Mouse (Mus musculus) pancreas, adult 10 weeks (tissue): ENCODE measurements around the gene 9030025P20Rik. TPM values are rescaled to one million over a fixed set of nuclear protein-coding genes. Genes with fewer than 3 reads are reported as not detected.

Experiments used
- polyA plus RNA-seq: library from polyadenylated mRNA; stranded (reverse); fragments of 350-450 nt; fragmentation: Illumina TruSeq; extraction: RNeasy Lipid Tissue Mini Kit (QIAGEN cat#74804); gene quantifications from one replicate; pipeline ENCODE4 v1.2.3, GENCODE M21; 2015; ENCODE audit warnings: low read depth, low replicate concordance; ENCODE audit not compliant: insufficient read depth

9030025P20Rik gene
- polyA plus RNA-seq: 3.9 TPM

GRCm38 (mm10) chr17:14978362-14979038 lies at the start of gene 9030025P20Rik, which contains the start of gene Gm3417:
TSS of gene 9030025P20Rik (plus strand) at chr17:14978468.
TSS of gene Gm3417 (minus strand) at chr17:14978790.

DNA sequence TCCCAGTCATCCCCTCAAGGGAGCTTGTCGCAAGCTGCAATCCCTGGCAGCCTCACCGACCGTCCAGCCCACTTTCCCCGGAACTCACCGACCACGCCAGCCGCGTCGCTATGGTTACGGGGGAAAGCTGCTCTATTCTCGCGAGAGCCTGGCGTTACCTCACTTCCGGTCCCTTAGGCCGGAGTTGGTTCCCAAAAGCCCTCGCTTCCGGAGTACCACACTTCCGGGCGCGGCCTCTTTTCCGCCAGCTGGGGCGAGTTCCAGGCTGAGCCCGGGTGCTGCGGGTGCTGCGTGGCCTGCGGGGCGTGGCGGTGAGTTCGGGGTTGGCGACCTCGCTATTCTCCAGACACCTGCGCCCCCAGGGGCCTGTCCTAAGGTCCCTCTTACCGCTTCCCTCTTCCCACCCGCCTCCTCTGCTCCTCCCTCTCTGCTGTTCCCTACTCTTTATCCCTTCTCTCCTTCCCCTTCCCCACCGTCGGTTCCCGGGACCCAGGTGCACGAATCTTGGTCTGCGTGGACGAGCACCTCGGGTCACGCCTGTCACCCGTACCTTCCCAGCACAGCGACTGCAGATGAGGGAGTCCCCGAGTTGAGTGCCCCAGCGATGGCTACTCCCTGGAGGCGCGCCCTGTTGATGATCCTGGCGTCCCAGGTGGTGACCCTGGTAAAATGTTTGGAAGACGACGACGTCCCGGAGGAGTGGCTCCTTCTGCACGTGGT lies 35.1 kb upstream of the 9030025P20Rik start, which contains the start of the genes Wdr27 and 1600012H06Rik:
Wdr27 (minus strand) TSS at position 150 of the 720 bp plus-strand sequence.
1600012H06Rik (plus strand) TSS at position 176 of the 720 bp plus-strand sequence.

DNA sequence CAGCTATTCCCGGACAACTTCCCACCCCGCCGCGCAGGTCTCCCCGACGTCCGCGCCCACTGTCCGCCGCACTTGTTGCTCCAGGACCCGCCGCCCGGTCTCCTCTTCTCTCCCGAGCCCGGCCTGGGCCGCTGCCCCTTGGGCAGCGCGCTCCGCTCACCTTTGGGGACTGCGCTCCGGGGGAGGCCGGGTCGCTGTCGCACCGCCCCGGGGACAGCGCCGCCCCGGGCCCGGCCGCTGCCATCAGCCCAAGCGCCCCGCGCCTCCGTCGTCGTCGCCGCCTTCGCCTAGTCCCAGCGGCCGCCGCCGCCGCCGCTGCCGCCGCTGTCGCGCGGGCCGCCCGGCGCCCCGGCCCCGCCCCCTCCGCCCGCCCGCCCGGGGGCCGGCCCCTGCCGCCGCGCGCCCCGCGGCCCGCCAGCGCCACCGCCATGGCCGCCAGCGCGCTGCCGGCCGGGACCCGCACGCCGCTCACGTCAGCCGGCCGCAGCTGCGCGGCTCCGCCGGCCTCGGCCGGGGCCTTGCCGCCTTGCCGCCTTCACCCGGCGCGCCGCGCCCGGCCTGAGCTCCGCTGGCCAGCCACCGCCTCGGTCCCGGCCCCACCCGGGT lies 17.2 kb upstream of the 9030025P20Rik start, which contains the start of gene Phf10:
Phf10 (minus strand) TSS at position 323 of the 606 bp plus-strand sequence.

GRCm38 (mm10) chr17:15009706-15010413 lies 31.6 kb downstream of the 9030025P20Rik start, which contains the start of gene Gm3435:
TSS of gene Gm3435 (plus strand) at chr17:15010176.

Other genes starting within 250 kb of the 9030025P20Rik start
- not detected for gene Wdr27, start 35.3 kb upstream of the 9030025P20Rik start, polyA plus RNA-seq
- gene 1600012H06Rik, start 35.3 kb upstream of the 9030025P20Rik start, polyA plus RNA-seq: 7.4 TPM
- gene Phf10, start 17.2 kb upstream of the 9030025P20Rik start, polyA plus RNA-seq: 34.1 TPM
- gene Gm3417, start 322 bp downstream of the 9030025P20Rik start, polyA plus RNA-seq: not detected
- 4.2 TPM for gene Gm3435, start 31.7 kb downstream of the 9030025P20Rik start, polyA plus RNA-seq
- 16.9 TPM for gene Ermard, start 62.7 kb downstream of the 9030025P20Rik start, polyA plus RNA-seq
- gene Tcte3, start 63.0 kb downstream of the 9030025P20Rik start, polyA plus RNA-seq: not detected
- 0.59 TPM for gene Gm3448, start 63.1 kb downstream of the 9030025P20Rik start, polyA plus RNA-seq